Mouse (Mus musculus) urinary bladder, adult 2 months (tissue): ENCODE measurements at regions not wholly inside any gene's neighbourhood (a gene's known extent, or its start where the extent isn't known, plus 50 kb on each side); places are given as distances from the start of the nearest gene placed in this dataset.

Experiments
- DNase-seq: peaks from one replicate; pipeline ENCODE4 v3.0.0; 2022; ENCODE audit warnings: low spot score

- peak; percentile 20 for DNase-seq
Measured at GRCm38 (mm10) chr14:42055451-42055850, 61.7 kb downstream of the Gm7951 start.
